Mouse (Mus musculus) heart, embryonic 10.5 days (tissue): Measurements from ENCODE around the gene Hrh1. TPM values are rescaled to one million over a fixed set of nuclear protein-coding genes. Genes with fewer than 3 reads are reported as not detected.

ENCODE experiments used
- DNase-seq: peaks from one replicate; pipeline ENCODE4 v3.0.0-alpha.2; 2017; ENCODE audit warnings: low spot score
- H3K27ac ChIP-seq: fragments of 300-500 bp; sonication (generic); 2 replicates; pipeline ENCODE4 v1.5.1; 2016; ENCODE audit warnings: mild to moderate bottlenecking
- H3K27me3 ChIP-seq: fragments of 300-500 bp; sonication (generic); 2 replicates; pipeline ENCODE4 v1.6.1; 2016; ENCODE audit warnings: mild to moderate bottlenecking; ENCODE audit not compliant: poor library complexity, insufficient read depth, severe bottlenecking
- H3K36me3 ChIP-seq: fragments of 300-500 bp; sonication (generic); 2 replicates; pipeline ENCODE4 v1.6.1; 2016; ENCODE audit warnings: mild to moderate bottlenecking, moderate library complexity
- H3K4me1 ChIP-seq: fragments of 300-500 bp; sonication (generic); 2 replicates; pipeline ENCODE4 v1.6.1; 2016; ENCODE audit warnings: mild to moderate bottlenecking
- H3K4me3 ChIP-seq: fragments of 300-500 bp; sonication (generic); 2 replicates; pipeline ENCODE4 v1.5.1; 2016; ENCODE audit warnings: mild to moderate bottlenecking, moderate library complexity
- H3K9me3 ChIP-seq: fragments of 300-500 bp; sonication (generic); 2 replicates; pipeline ENCODE4 v1.6.1; 2016; ENCODE audit warnings: mild to moderate bottlenecking, moderate library complexity
- WGBS: fragments of 180-500 bp; shearing (Covaris S2); methylation state at CpG from one replicate; pipeline ENCODE4 v1.1.7; 2016; 5-methylcytosine and 5-hydroxymethylcytosine counted together
- polyA plus RNA-seq: library from polyadenylated mRNA; unstranded; fragments of >200 nt; fragmentation: Nextera tagmentation; extraction: Ambion mirVana; gene quantifications from 2 replicates; pipeline ENCODE4 v1.2.1, GENCODE M21; 2016

The Hrh1 gene
- polyA plus RNA-seq, 1 experiment from 2014 or later = not detected

DNA sequence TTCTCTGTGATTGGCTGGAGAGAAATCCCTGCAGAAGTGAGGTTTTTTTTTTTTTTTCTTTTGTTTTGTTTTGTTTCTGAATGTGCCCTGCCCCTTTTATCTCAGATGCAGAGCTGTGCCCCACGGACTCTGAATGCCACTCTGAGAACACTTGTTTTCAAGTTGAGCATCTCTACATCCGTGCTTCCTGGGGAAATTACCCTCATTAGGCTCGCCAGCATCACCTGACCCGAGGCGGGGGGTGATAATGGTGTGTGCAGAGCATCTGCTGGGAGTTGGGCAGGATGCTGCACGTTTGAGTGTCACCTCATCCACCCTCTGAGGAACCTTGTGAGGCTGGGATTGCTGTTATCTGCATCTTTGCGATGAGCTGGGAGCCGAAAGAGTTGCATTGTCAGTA, 14.2 kb downstream of the Hrh1 start:
- peaks cover 4% of the 10 kb centered on the region for H3K4me1 ChIP-seq
- no peak overlapping the region for H3K27ac ChIP-seq
- WGBS = 58% methylated on average over 8 of the region's 8 CpGs
- DNase-seq = no peak
- no peaks in the 10 kb centered on the region for H3K36me3 ChIP-seq
- H3K9me3 ChIP-seq = no peaks in the 10 kb centered on the region
- H3K4me3 ChIP-seq = no peak overlapping the region
- H3K27me3 ChIP-seq = peaks cover 48% of the 10 kb centered on the region

DNA sequence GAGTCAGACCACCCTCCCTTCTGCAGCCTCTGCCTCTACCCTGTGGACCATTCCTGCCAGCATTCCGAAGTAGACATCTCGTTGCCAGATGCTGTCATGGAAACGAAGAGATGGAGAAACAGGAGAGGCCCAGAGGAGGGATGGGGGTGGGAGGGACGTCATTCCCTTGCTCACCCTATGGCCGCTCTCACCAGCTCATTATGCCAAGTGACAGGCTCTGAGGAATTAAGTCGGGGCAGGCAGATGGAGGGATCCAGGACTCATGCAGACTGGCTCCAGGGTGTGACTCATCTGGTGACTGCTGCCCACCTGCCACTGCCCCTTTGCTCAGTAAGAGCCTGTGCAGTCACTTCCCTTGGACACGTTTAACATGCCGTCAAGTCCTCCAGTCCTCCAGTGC, 16.8 kb downstream of the Hrh1 start:
- no peak for DNase-seq
- H3K4me1 ChIP-seq = no peaks in the 10 kb centered on the region; the same call in 1 of the 2 replicates
- H3K9me3 ChIP-seq = no peaks in the 10 kb centered on the region
- 54% methylated on average over 8 of the region's 8 CpGs for WGBS
- no peak overlapping the region for H3K4me3 ChIP-seq
- H3K36me3 ChIP-seq = no peaks in the 10 kb centered on the region
- H3K27ac ChIP-seq = no peak overlapping the region
- peaks cover 31% of the 10 kb centered on the region; the same call in 1 of the 2 replicates for H3K27me3 ChIP-seq

DNA sequence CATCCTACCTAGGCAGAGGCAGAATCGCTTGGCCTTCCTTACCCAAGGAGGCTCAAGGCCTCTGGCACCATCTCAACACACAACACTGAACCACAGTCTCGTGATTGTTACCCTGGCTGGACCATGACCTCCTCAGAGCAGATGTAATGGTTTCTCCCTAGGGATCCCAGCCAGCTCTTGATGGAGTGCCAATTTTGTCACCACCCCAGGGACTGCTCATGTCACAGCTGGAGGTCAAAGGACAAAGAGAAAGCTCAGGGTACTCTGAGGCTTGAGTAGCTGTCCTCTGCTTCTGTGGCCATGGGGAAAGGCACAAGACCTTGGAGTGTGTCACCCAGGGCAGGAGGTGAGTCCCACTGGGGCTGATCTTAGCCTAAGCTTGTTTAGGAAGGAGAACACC, 20.3 kb downstream of the Hrh1 start:
- Histone ChIP-seq H3K9me3 (no peaks in the 10 kb centered on the region), H3K36me3 (no peaks in the 10 kb centered on the region), H3K4me1 (no peaks in the 10 kb centered on the region; the same call in 1 of the 2 replicates), H3K27ac (no peak overlapping the region), H3K4me3 (no peak overlapping the region), H3K27me3 (peaks cover 17% of the 10 kb centered on the region; the same call in 1 of the 2 replicates)
- DNase-seq = no peak
- 66% methylated on average over 2 of the region's 2 CpGs for WGBS

DNA sequence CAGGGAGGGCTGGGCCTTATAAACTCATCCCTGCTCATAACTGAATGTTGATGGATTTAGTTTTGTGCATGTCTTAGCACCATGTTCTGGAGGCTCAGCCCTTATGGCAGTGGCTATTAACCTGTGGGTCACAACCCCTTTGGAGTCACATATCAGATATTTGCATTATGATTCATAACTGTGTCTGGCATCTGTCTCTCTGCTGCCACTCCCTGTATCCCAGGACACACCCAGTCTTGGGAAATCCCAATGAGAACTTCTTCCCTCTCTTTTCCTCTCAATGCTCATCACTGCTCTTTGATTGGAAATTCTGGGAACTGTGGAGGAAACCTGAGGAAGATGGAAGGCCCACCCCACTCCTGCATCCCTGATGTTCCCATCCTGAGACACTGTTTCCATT, 23.3 kb downstream of the Hrh1 start:
- no peak overlapping the region for H3K27ac ChIP-seq
- peaks cover 30% of the 10 kb centered on the region; the same call in 1 of the 2 replicates for H3K27me3 ChIP-seq
- H3K36me3 ChIP-seq = no peaks in the 10 kb centered on the region
- no peak overlapping the region for H3K4me3 ChIP-seq
- no peak for DNase-seq
- no peaks in the 10 kb centered on the region for H3K4me1 ChIP-seq
- H3K9me3 ChIP-seq = no peaks in the 10 kb centered on the region

DNA sequence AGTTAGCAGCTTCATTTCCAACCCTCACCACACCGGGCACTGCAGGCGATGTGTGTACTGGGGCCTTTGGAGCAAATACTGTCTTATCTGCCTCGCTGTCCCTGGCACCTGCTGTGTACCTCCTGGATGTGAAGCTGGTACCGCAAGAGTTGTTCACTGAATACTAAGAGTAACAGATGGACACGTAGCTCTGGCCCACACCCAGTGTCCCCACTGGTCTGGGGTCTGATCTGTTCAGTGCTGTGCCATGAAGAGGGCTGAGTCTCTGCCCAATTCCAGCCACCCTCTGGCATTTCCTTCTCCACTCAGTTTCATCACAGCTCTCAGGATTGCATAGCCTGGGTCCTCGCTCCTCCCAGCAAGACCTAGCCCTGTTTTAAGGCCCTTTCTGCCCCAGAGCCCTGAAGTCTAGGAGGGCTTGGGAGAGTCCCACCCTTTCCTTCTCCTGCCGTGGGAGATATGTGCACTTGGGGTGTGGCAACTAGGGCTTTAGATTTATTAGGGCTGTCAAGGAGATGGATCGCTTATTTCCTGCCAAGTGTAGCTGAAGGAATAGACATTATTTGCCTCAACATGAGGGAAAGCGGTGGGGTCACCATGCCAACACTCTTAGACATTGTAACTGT, 25.4 kb downstream of the Hrh1 start:
- Histone ChIP-seq H3K27me3 (peaks cover 34% of the 10 kb centered on the region; the same call in 1 of the 2 replicates), H3K36me3 (no peaks in the 10 kb centered on the region), H3K4me1 (no peaks in the 10 kb centered on the region), H3K9me3 (no peaks in the 10 kb centered on the region), H3K27ac (no peak overlapping the region), H3K4me3 (no peak overlapping the region)
- no peak for DNase-seq
- 71% methylated on average over 9 of the region's 9 CpGs for WGBS

- H3K9me3 ChIP-seq = no peaks in the 10 kb centered on the region
These were observed 27.6 kb downstream of the Hrh1 start for GRCm38 (mm10) chr6:114425343-114425742.

GRCm38 (mm10) chr6:114427641-114428040, 29.9 kb downstream of the Hrh1 start:
- H3K27me3 ChIP-seq = peaks cover 26% of the 10 kb centered on the region; the same call in 1 of the 2 replicates
- WGBS = 89% methylated on average over 13 of the region's 13 CpGs
- H3K4me3 ChIP-seq = no peak overlapping the region
- no peaks in the 10 kb centered on the region for H3K36me3 ChIP-seq
- no peak overlapping the region for H3K27ac ChIP-seq
- no peaks in the 10 kb centered on the region for H3K9me3 ChIP-seq
- 0 out of 2 replicates have a peak, but pooled peaks cover 14% of the 10 kb centered on the region for H3K4me1 ChIP-seq
- no peak for DNase-seq

More at GRCm38 (mm10) chr6:114425343-114425742, 27.6 kb downstream of the Hrh1 start:
- Histone ChIP-seq H3K36me3 (no peaks in the 10 kb centered on the region), H3K27ac (no peak overlapping the region), H3K4me1 (0 out of 2 replicates have a peak, but pooled peaks cover 9% of the 10 kb centered on the region), H3K27me3 (peaks cover 27% of the 10 kb centered on the region; the same call in 1 of the 2 replicates), H3K4me3 (no peak overlapping the region)
- WGBS = 41% methylated on average over 5 of the region's 5 CpGs
- no peak for DNase-seq

DNA sequence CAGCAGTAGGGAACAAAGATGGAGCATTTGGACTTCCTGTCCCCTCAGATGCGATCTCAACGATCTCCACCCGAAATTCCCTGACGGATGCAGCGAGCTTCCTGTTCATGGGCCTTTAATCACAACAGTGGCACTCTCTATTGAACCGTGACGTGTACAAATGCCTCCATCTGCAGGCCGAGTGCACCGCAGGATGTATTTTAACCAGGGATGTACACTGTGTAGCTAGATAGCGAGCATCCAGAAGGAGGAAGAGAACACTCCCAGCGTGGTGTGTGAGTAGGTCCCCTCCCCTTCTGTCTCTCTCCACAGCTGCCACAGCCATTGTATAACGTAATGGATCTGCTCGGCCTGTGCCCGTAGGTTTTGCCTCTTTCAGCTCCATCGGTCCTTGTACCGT, 31.1 kb downstream of the Hrh1 start:
- Histone ChIP-seq H3K27me3 (peaks cover 15% of the 10 kb centered on the region; the same call in 1 of the 2 replicates), H3K4me3 (no peak overlapping the region), H3K27ac (no peak overlapping the region), H3K36me3 (no peaks in the 10 kb centered on the region), H3K9me3 (no peaks in the 10 kb centered on the region), H3K4me1 (peaks cover 20% of the 10 kb centered on the region)
- DNase-seq = no peak
- 75% methylated on average over 16 of the region's 16 CpGs for WGBS

- Histone ChIP-seq H3K36me3 (no peaks in the 10 kb centered on the region), H3K4me1 (peaks cover 27% of the 10 kb centered on the region), H3K27ac (no peak overlapping the region), H3K27me3 (peaks cover 23% of the 10 kb centered on the region; the same call in 1 of the 2 replicates), H3K9me3 (no peaks in the 10 kb centered on the region), H3K4me3 (no peak overlapping the region)
- DNase-seq = no peak
- WGBS = 61% methylated on average over 3 of the region's 3 CpGs
These were observed 34.9 kb downstream of the Hrh1 start for GRCm38 (mm10) chr6:114432591-114432990.

- no peaks in the 10 kb centered on the region for H3K9me3 ChIP-seq
- H3K27ac ChIP-seq = no peak overlapping the region
- no peak overlapping the region for H3K4me3 ChIP-seq
- peaks cover 20% of the 10 kb centered on the region; the same call in 1 of the 2 replicates for H3K27me3 ChIP-seq
- 80% methylated on average over 5 of the region's 5 CpGs for WGBS
- peaks cover 20% of the 10 kb centered on the region for H3K4me1 ChIP-seq
- no peak for DNase-seq
- H3K36me3 ChIP-seq = no peaks in the 10 kb centered on the region
These were observed 36.8 kb downstream of the Hrh1 start for GRCm38 (mm10) chr6:114434524-114434923.

DNA sequence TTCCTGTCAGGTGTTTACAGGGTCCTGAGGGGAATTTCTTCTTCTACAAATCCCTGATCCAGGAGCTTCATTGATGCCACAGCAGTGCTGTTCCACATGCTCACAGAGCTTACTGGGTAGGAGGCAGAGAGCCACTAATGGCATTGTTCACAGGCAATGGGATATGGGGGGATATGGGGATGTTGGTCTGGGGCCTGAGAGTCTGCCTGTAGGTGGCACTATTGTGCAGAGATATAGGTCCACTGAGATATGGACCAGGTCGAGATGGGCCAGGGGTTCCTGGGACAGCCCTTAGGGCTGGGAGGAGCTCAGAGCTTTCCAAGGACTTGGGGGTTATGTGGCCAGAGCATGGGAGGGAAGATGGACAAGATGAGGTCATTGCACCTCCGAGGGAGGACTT, 42.6 kb downstream of the Hrh1 start:
- Histone ChIP-seq H3K36me3 (no peaks in the 10 kb centered on the region), H3K4me3 (no peak overlapping the region), H3K27me3 (peaks cover 9% of the 10 kb centered on the region; the same call in 1 of the 2 replicates), H3K9me3 (no peaks in the 10 kb centered on the region; the same call in none of the 2 replicates), H3K27ac (no peak overlapping the region), H3K4me1 (no peaks in the 10 kb centered on the region)
- no peak for DNase-seq
- 49% methylated on average over 2 of the region's 2 CpGs for WGBS

- peaks cover 3% of the 10 kb centered on the region; the same call in 1 of the 2 replicates for H3K27me3 ChIP-seq
- no peak overlapping the region for H3K27ac ChIP-seq
- no peak for DNase-seq
- WGBS = 59% methylated on average over 10 of the region's 10 CpGs
- no peaks in the 10 kb centered on the region for H3K4me1 ChIP-seq
- H3K4me3 ChIP-seq = no peak overlapping the region
- no peaks in the 10 kb centered on the region for H3K36me3 ChIP-seq
- H3K9me3 ChIP-seq = no peaks in the 10 kb centered on the region; the same call in none of the 2 replicates
These were observed 43.2 kb downstream of the Hrh1 start for GRCm38 (mm10) chr6:114440788-114441453.

DNA sequence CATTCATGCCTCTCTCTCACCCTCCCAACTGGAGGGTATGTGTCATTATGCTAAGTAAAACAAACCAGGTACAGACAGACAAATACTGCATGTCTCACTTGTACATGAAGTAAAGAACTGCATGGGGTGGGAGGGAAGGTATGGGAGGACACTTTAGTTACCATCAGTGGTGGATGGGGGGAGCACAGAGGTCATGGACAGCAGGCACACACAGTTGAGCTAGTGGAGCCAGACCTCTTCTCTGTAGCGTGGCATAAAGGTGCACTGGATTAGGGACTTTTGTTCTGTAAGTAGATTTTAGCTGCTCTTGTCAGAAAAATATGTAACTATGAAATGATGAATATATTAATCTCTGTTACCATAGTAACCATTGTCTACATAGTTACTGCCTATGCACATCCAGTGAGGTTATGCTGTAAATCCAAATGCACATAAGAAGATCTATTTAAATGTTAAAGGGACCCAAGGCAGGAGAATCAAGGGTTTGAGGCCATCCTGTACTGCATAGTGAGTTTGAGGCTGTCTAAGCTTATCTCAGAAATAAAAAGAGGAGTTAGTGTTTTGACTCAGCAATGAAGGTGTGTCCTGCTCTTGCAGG, 46.6 kb downstream of the Hrh1 start:
- WGBS = 77% methylated on average over 1 of the region's 1 CpGs
- Histone ChIP-seq H3K36me3 (no peaks in the 10 kb centered on the region), H3K27me3 (peaks cover 12% of the 10 kb centered on the region), H3K4me1 (no peaks in the 10 kb centered on the region), H3K27ac (no peak overlapping the region), H3K9me3 (no peaks in the 10 kb centered on the region; the same call in none of the 2 replicates), H3K4me3 (no peak overlapping the region)
- DNase-seq = no peak
